Mouse (Mus musculus) embryonic facial prominence, embryonic 11.5 days (tissue): ENCODE measurements around the gene Gata1. TPM values are rescaled to one million over a fixed set of nuclear protein-coding genes. Genes with fewer than 3 reads are reported as not detected.

Source experiments
- ATAC-seq: fragments of 200-750 bp; cut with Nextera tagmentation; replicated peaks from 2 replicates; pipeline ENCODE4 v1.8.0; 2017; ENCODE audit warnings: low read depth; ENCODE audit not compliant: insufficient number of reproducible peaks, low FRiP score, low TSS enrichment
- DNase-seq: peaks from one replicate; pipeline ENCODE4 v3.0.0-alpha.2; 2015; ENCODE audit warnings: low spot score
- H3K27ac ChIP-seq: fragments of 300-500 bp; sonication (generic); replicated peaks from 2 replicates; pipeline ENCODE4 v1.5.1; 2014; ENCODE audit warnings: mild to moderate bottlenecking, low read depth, low read length, control low read depth
- H3K27me3 ChIP-seq: fragments of 300-500 bp; sonication (generic); 2 replicates; pipeline ENCODE4 v1.6.1; 2014; ENCODE audit warnings: mild to moderate bottlenecking, low read length, moderate library complexity, mixed read lengths; ENCODE audit not compliant: control insufficient read depth, insufficient read depth
- H3K36me3 ChIP-seq: fragments of 300-500 bp; sonication (generic); replicated peaks from 2 replicates; pipeline ENCODE4 v1.6.1; 2014; ENCODE audit warnings: low read depth, mild to moderate bottlenecking, low read length, moderate library complexity, mixed read lengths; ENCODE audit not compliant: control insufficient read depth, insufficient read depth
- H3K4me1 ChIP-seq: fragments of 300-500 bp; sonication (generic); 2 replicates; pipeline ENCODE4 v1.6.1; 2014; ENCODE audit warnings: low read length, mixed read lengths; ENCODE audit not compliant: control insufficient read depth, insufficient read depth
- H3K4me2 ChIP-seq: fragments of 300-500 bp; sonication (generic); 2 replicates; pipeline ENCODE4 v1.6.1; 2014; ENCODE audit warnings: low read depth, mild to moderate bottlenecking, control low read depth, low read length, moderate library complexity
- H3K4me3 ChIP-seq: fragments of 300-500 bp; sonication (generic); 2 replicates; pipeline ENCODE4 v1.5.1; 2014; ENCODE audit warnings: low read depth, low read length, control low read depth
- H3K9ac ChIP-seq: fragments of 300-500 bp; sonication (generic); replicated peaks from 2 replicates; pipeline ENCODE4 v1.6.1; 2014; ENCODE audit warnings: mild to moderate bottlenecking, control low read depth, low read length
- H3K9me3 ChIP-seq: fragments of 300-500 bp; sonication (generic); replicated peaks from 2 replicates; pipeline ENCODE4 v1.6.1; 2016; ENCODE audit warnings: mild to moderate bottlenecking, low read length, inconsistent platforms, mixed read lengths; ENCODE audit not compliant: control insufficient read depth
- WGBS: fragments of 180-500 bp; shearing (Covaris S2); extraction: QIAGEN DNeasy Blood & Tissue Kit; methylation state at CpG from one replicate; pipeline ENCODE4 v1.1.7; 2014; 5-methylcytosine and 5-hydroxymethylcytosine counted together
- polyA plus RNA-seq: library from polyadenylated mRNA; unstranded; fragments of >200 nt; fragmentation: Nextera tagmentation; extraction: Ambion mirVana; gene quantifications from 2 replicates; pipeline ENCODE4 v1.2.1, GENCODE M21; 2014

Gene Gata1
- polyA plus RNA-seq, 1 experiment from 2014 or later: 5.0 TPM

- no peak for ATAC-seq
- Histone ChIP-seq H3K9me3 (no peaks in the 10 kb centered on the region), H3K27ac (no peak overlapping the region), H3K4me2 (no peak overlapping the region), H3K4me3 (no peak overlapping the region), H3K27me3 (no peaks in the 10 kb centered on the region), H3K9ac (no peak overlapping the region), H3K36me3 (no peaks in the 10 kb centered on the region), H3K4me1 (no peaks in the 10 kb centered on the region)
- no peak for DNase-seq
- 85% methylated on average over 7 of the region's 7 CpGs for WGBS
Observed at GRCm38 (mm10) chrX:7981368-7981767, 3.5 kb upstream of the Gata1 start.

- DNase-seq: no peak
- Histone ChIP-seq H3K9me3 (no peaks in the 10 kb centered on the region), H3K4me3 (no peak overlapping the region), H3K4me1 (no peaks in the 10 kb centered on the region), H3K36me3 (no peaks in the 10 kb centered on the region), H3K9ac (no peak overlapping the region), H3K27me3 (no peaks in the 10 kb centered on the region), H3K4me2 (no peak overlapping the region), H3K27ac (no peak overlapping the region)
- WGBS: 66% methylated on average over 4 of the region's 4 CpGs
- ATAC-seq: no peak
Observed at GRCm38 (mm10) chrX:7971292-7971691, 6.6 kb downstream of the Gata1 start.

- 93% methylated on average over 3 of the region's 3 CpGs for WGBS
- Histone ChIP-seq H3K4me2 (no peak overlapping the region), H3K36me3 (no peaks in the 10 kb centered on the region), H3K27me3 (no peaks in the 10 kb centered on the region), H3K9me3 (no peaks in the 10 kb centered on the region), H3K4me3 (no peak overlapping the region), H3K4me1 (no peaks in the 10 kb centered on the region), H3K9ac (no peak overlapping the region), H3K27ac (no peak overlapping the region)
- DNase-seq (no peak), ATAC-seq (no peak)
Observed at GRCm38 (mm10) chrX:7968899-7969298, 9.0 kb downstream of the Gata1 start.

DNA sequence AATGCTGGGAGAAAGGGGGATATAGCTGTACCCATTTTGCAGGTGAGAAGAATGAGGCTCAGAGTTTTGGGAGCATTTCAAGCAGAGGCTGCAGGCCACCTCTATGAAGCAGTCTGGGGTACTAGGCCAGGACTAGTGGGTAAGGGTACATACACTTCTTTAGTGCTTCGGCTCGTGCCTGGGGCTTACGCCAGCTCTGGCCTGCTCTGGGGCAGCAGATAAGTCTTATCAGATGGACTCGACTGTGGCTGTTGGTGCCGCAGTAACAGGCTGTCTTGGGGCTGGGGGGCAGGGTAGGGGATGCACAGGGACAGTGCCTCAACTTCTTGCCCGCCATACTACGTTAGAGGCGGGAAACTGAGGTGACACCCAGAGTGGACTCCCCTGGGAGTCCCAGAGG, 9.6 kb downstream of the Gata1 start:
- 84% methylated on average over 8 of the region's 8 CpGs for WGBS
- H3K9ac ChIP-seq: no peak overlapping the region
- DNase-seq (no peak), ATAC-seq (no peak)
- H3K27me3 ChIP-seq: no peaks in the 10 kb centered on the region
- no peaks in the 10 kb centered on the region for H3K4me1 ChIP-seq
- H3K4me3 ChIP-seq: no peak overlapping the region
- no peak overlapping the region for H3K4me2 ChIP-seq
- no peaks in the 10 kb centered on the region for H3K9me3 ChIP-seq
- H3K36me3 ChIP-seq: no peaks in the 10 kb centered on the region
- H3K27ac ChIP-seq: no peak overlapping the region

DNA sequence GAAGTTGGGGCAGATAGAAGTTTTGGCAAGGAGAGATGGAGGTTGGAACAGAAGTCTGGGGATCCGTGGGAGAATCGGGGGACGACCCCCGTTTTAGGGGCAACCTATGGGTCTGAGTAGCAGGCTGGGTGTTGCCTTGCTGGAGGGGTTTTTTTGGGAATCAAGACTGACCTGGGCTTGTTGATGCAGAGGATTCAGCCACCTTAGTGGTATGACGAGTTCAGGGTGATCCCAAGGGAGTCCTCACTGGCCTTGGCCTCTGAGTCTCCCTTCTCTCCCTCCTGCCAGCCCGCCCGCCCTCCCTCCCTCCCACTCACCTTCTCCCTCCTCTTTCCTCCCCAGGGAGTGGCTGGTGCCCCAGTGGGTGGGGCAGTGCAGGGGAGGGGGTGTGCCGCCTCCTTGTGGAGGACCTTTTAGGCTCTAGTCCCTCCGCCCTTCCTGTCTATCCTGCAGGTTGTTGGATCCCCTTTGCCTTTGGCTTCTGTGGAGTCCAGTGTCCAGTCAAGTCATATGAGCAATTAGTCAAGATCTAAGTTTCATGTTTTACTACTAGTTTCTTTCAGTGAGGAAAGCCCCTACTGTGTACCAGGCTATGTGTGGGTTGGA, 10.2 kb downstream of the Gata1 start:
- WGBS: 82% methylated on average over 9 of the region's 9 CpGs
- Histone ChIP-seq H3K36me3 (no peaks in the 10 kb centered on the region), H3K4me2 (no peak overlapping the region), H3K27ac (no peak overlapping the region), H3K9me3 (no peaks in the 10 kb centered on the region), H3K4me3 (no peak overlapping the region), H3K4me1 (no peaks in the 10 kb centered on the region), H3K27me3 (no peaks in the 10 kb centered on the region), H3K9ac (no peak overlapping the region)
- ATAC-seq: no peak
- no peak for DNase-seq

DNA sequence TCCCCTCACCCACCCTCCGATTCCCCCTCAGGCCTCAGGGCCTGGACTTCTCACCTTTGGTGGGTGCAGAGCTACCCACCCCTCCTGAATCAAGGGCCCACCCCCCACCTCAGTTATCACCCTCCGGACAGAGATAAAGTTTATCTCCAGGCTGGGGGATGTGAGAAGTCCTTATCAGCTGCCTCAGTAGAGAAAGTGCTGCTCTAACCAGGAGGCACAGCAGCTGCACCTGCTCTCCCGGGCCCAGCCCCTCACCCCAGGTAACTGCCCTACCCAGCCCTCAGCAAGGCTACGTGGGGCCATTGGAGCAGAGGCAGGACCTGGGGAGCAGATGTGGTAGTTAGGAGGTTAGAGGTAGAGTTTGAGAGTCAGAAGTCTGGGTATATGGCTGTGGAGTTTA, 11.7 kb downstream of the Gata1 start:
- ATAC-seq (no peak), DNase-seq (no peak)
- H3K27ac ChIP-seq: no peak overlapping the region
- no peaks in the 10 kb centered on the region for H3K36me3 ChIP-seq
- WGBS: 75% methylated on average over 4 of the region's 4 CpGs
- H3K4me3 ChIP-seq: no peak overlapping the region
- H3K27me3 ChIP-seq: no peaks in the 10 kb centered on the region
- H3K9me3 ChIP-seq: no peaks in the 10 kb centered on the region
- no peak overlapping the region for H3K4me2 ChIP-seq
- H3K9ac ChIP-seq: no peak overlapping the region
- H3K4me1 ChIP-seq: no peaks in the 10 kb centered on the region

DNA sequence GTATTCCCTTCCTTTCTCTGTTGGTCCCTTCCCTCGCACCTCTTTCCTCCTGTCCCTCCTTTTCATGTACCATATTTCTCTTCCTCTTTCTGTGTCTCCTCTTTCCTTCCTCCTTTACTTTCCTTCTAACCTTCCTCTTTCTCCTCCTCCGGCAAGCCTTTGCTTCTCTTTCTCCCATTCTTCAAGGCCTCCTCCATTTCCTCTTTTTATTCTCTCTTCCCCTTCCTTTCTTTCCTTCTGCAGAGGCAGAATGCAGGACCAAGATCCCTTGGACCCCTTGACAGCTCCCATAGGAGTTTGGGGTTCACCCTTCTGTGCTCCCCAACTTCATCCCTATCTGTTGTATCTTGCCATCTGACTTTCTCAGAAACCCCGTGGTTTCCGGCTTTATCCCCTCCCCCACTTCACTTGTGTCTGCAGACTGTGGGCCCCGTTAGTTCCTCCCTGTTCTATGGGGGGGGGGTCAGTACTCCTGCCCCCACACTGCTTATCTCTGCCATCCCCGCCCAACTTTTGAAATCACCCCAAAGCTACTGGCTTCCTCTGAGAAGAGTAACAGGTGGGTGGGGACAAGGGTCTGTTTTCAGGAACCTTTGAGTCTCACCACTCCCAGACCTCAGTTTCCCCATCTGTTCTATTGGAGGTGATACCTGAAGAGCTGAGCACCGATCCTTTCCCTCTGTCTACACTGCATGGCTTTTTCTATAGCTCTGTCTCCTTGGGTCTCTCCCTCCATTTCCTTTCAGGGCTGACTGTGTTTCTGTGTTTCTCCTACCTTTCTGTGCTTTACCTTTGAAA, 13.8 kb downstream of the Gata1 start:
- Histone ChIP-seq H3K4me1 (no peaks in the 10 kb centered on the region), H3K9ac (no peak overlapping the region), H3K36me3 (no peaks in the 10 kb centered on the region), H3K9me3 (no peaks in the 10 kb centered on the region), H3K4me2 (no peak overlapping the region), H3K27me3 (no peaks in the 10 kb centered on the region), H3K27ac (no peak overlapping the region), H3K4me3 (no peak overlapping the region)
- 76% methylated on average over 7 of the region's 7 CpGs for WGBS
- ATAC-seq: no peak
- no peak for DNase-seq

GRCm38 (mm10) chrX:7958868-7959267, 19.0 kb downstream of the Gata1 start:
- Histone ChIP-seq H3K4me2 (no peak overlapping the region), H3K9me3 (no peaks in the 10 kb centered on the region), H3K36me3 (no peaks in the 10 kb centered on the region), H3K9ac (no peak overlapping the region), H3K4me3 (no peak overlapping the region), H3K27me3 (no peaks in the 10 kb centered on the region), H3K4me1 (no peaks in the 10 kb centered on the region), H3K27ac (no peak overlapping the region)
- no peak for DNase-seq
- 92% methylated on average over 9 of the region's 9 CpGs for WGBS
- ATAC-seq: no peak
